Mouse (Mus musculus): ENCODE measurements around the gene Rragc.
"Not testable (repeated sequence)": the region's sequence is repeated elsewhere in the genome, so short reads cannot be mapped to it uniquely, and the experiment has no call there.

The Rragc gene

GRCm38 (mm10) chr4:123916748-123917547, at the start of gene Rragc:
Gene Rragc (plus strand): TSS chr4:123917446.
- peak; percentile 99 for DNase-seq (ENCODE audit: low spot score)

- DNase-seq (ENCODE audit: low spot score) = no peak
Observed at GRCm38 (mm10) chr4:123893726-123894125, 23.5 kb upstream of the Rragc start.

- DNase-seq (ENCODE audit: low spot score) = no peak
Observed at GRCm38 (mm10) chr4:123894295-123894694, 23.0 kb upstream of the Rragc start.

GRCm38 (mm10) chr4:123898696-123899095, 18.6 kb upstream of the Rragc start:
- DNase-seq (ENCODE audit: low spot score) = no peak

- no peak for DNase-seq (ENCODE audit: low spot score)
Observed at GRCm38 (mm10) chr4:123903432-123903831, 13.8 kb upstream of the Rragc start.

GRCm38 (mm10) chr4:123904333-123905125, 12.7 kb upstream of the Rragc start, which contains the start of gene Mycbp:
Gene Mycbp (plus strand): TSS chr4:123904832.
- peak; percentile 98 for DNase-seq (ENCODE audit: low spot score)

GRCm38 (mm10) chr4:123905126-123905668, 12.0 kb upstream of the Rragc start:
- no peak for DNase-seq (ENCODE audit: low spot score)

- DNase-seq (ENCODE audit: low spot score) = no peak
Observed at GRCm38 (mm10) chr4:123911503-123911902, 5.7 kb upstream of the Rragc start.

GRCm38 (mm10) chr4:123912431-123912830, 4.8 kb upstream of the Rragc start:
- DNase-seq (ENCODE audit: low spot score) = no peak

- peak; percentile 55 for DNase-seq (ENCODE audit: low spot score)
Observed at GRCm38 (mm10) chr4:123917548-123918140, 398 bp downstream of the Rragc start, which contains the start of gene 4930535I16Rik. Gene 4930535I16Rik (minus strand): TSS chr4:123918022.

GRCm38 (mm10) chr4:123918851-123919250, 1.6 kb downstream of the Rragc start:
- no peak for DNase-seq (ENCODE audit: low spot score)

- no peak for DNase-seq (ENCODE audit: low spot score)
Observed at GRCm38 (mm10) chr4:123921055-123921565, 3.9 kb downstream of the Rragc start.

GRCm38 (mm10) chr4:123927961-123928360, 10.7 kb downstream of the Rragc start:
- no peak for DNase-seq (ENCODE audit: low spot score)

GRCm38 (mm10) chr4:123929994-123930393, 12.7 kb downstream of the Rragc start:
- DNase-seq (ENCODE audit: low spot score) = no peak

GRCm38 (mm10) chr4:123934306-123934705, 17.1 kb downstream of the Rragc start:
- DNase-seq (ENCODE audit: low spot score) = no peak

- no peak for DNase-seq (ENCODE audit: low spot score)
Observed at GRCm38 (mm10) chr4:123936059-123936458, 18.8 kb downstream of the Rragc start.

GRCm38 (mm10) chr4:123939838-123940237, 22.6 kb downstream of the Rragc start:
- peak; percentile 53 for DNase-seq (ENCODE audit: low spot score)

GRCm38 (mm10) chr4:123940878-123941277, 23.6 kb downstream of the Rragc start:
- DNase-seq (ENCODE audit: low spot score) = not testable (repeated sequence)

GRCm38 (mm10) chr4:123946701-123947100, 29.5 kb downstream of the Rragc start:
- no peak for DNase-seq (ENCODE audit: low spot score)

- DNase-seq (ENCODE audit: low spot score) = no peak
Observed at GRCm38 (mm10) chr4:123947149-123947548, 29.9 kb downstream of the Rragc start.

GRCm38 (mm10) chr4:123948901-123949300, 31.7 kb downstream of the Rragc start:
- no peak for DNase-seq (ENCODE audit: low spot score)

- peak; percentile 59 for DNase-seq (ENCODE audit: low spot score)
Observed at GRCm38 (mm10) chr4:123949649-123950048, 32.4 kb downstream of the Rragc start.

Measured in yolk sac, embryonic 10.5 days (tissue).